Mouse (Mus musculus): ENCODE results near the gene Kdelr2. TPM values are rescaled to one million over a fixed set of nuclear protein-coding genes. Genes with fewer than 3 reads are reported as not detected.

Kdelr2 gene
- polyA plus RNA-seq, 1 experiment from 2014 or later: 315 TPM

DNA sequence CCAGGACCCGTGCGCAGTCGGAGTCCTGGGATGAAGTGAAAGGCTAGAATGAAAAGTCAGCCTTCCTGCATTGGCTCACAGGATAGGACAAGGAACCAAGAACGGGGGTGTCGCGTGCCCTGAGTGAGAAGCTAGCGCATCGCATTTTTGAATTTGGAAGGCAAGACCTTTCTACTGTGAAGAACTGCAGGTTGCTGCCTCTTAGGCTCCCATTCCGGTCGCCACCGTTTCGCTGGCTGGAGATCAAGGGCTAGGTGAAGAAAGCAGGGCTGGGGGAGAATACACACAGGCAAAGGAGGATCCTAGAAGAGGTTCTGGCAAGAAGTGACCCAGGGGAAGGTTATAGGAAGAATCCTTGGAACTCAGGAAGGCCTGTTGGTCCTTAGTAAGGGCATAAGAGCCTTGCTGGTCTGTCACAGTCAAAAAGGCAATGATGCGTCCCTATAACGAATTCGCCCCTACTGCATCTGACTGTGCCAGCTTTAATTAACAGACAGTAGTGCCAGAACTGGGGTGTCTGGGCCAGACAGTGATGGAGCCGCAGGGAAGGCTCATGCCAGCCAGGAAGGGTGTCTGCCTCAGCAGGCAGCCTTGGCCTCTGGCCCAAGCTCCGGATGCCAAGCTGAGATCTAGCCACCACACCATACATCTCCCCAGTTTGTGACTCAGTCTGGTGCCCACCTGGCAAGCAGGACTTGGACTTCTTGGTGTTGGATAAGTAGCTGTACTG, 33.1 kb upstream of the Kdelr2 start:
- Histone ChIP-seq H3K4me1 (replicated peaks; ENCODE audit: control insufficient read depth, insufficient read depth) (no peaks in the 10 kb centered on the region), H3K4me3 (ENCODE audit: low read depth, low read length) (no peak overlapping the region), H3K9me3 (ENCODE audit: control insufficient read depth, low read length) (no peaks in the 10 kb centered on the region), H3K36me3 (ENCODE audit: control insufficient read depth, insufficient read depth, low read length) (no peaks in the 10 kb centered on the region), H3K4me2 (replicated peaks; ENCODE audit: low read depth) (no peak overlapping the region), H3K9ac (ENCODE audit: low read length) (no peak overlapping the region), H3K27ac (replicated peaks) (no peak overlapping the region), H3K27me3 (ENCODE audit: control insufficient read depth, insufficient read depth, low read length) (no peaks in the 10 kb centered on the region; the same call in 1 of the 2 replicates)
- TF ChIP-seq CTCF (IDR thresholded peaks at IDR 0.05; ENCODE audit: low read depth): no peak
- TF ChIP-seq EP300 (optimal IDR thresholded peaks at IDR 0.05): no peak
- 29% methylated on average over 17 of the region's 17 CpGs for WGBS
- ATAC-seq (ENCODE audit: low FRiP score, low TSS enrichment): no peak
- no peak for DNase-seq (ENCODE audit: low spot score)

DNA sequence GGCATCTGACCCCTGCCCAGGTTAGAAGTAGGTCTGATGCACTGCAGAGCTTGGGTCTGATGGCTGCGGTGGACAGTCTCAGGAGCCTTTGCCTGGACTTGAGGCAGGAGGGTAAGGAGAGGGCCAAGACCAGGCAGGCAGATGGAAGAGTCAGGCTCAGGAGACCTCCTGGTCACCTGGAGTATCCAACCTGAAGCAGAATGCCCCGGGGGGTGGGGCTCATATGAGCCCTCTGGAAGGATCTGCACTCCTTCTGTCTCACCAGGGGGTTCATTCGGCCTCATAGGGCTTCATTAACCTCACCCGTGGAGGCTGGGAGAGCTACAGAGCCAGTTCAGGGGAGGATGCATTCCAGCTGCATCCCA, 32.5 kb upstream of the Kdelr2 start:
- ATAC-seq (ENCODE audit: low FRiP score, low TSS enrichment) (no peak), DNase-seq (ENCODE audit: low spot score) (no peak)
- Histone ChIP-seq H3K4me1 (replicated peaks; ENCODE audit: control insufficient read depth, insufficient read depth) (no peaks in the 10 kb centered on the region), H3K27me3 (ENCODE audit: control insufficient read depth, insufficient read depth, low read length) (no peaks in the 10 kb centered on the region; the same call in 1 of the 2 replicates), H3K4me2 (replicated peaks; ENCODE audit: low read depth) (no peak overlapping the region), H3K9me3 (ENCODE audit: control insufficient read depth, low read length) (no peaks in the 10 kb centered on the region), H3K36me3 (ENCODE audit: control insufficient read depth, insufficient read depth, low read length) (no peaks in the 10 kb centered on the region), H3K9ac (ENCODE audit: low read length) (no peak overlapping the region), H3K27ac (replicated peaks) (no peak overlapping the region), H3K4me3 (ENCODE audit: low read depth, low read length) (no peak overlapping the region)
- TF ChIP-seq EP300 (optimal IDR thresholded peaks at IDR 0.05): no peak
- no peak for TF ChIP-seq CTCF (IDR thresholded peaks at IDR 0.05; ENCODE audit: low read depth)
- 53% methylated on average over 4 of the region's 4 CpGs for WGBS

DNA sequence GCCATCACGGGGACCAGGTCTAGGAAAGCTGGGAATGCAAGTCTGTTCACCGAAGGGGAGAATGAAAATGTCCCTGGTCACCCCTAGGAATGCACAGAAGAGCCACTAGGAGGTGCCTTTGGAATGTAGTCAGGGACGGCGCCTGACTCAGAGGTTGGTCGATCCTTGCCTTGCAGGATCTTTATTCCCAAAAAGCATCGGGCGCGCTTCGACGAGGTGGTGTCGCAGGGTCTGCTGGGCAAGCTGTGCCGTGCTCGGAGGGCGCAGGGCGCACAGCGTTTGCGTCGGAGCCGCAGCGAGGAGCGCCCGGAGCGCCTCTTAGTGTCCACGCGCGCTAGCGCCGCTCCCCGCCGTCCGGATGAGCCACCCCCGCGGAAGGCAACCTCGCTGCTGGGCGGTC, 30.8 kb upstream of the Kdelr2 start:
- TF ChIP-seq CTCF (IDR thresholded peaks at IDR 0.05; ENCODE audit: low read depth) (peak; percentile 72), EP300 (optimal IDR thresholded peaks at IDR 0.05) (no peak)
- Histone ChIP-seq H3K4me2 (replicated peaks; ENCODE audit: low read depth) (peak overlapping the region; percentile 62), H3K9ac (ENCODE audit: low read length) (peak overlapping the region; percentile 41; the same call in 1 of the 2 replicates), H3K27ac (replicated peaks) (no peak overlapping the region), H3K4me1 (replicated peaks; ENCODE audit: control insufficient read depth, insufficient read depth) (no peaks in the 10 kb centered on the region), H3K4me3 (ENCODE audit: low read depth, low read length) (peak overlapping the region; percentile 37), H3K27me3 (ENCODE audit: control insufficient read depth, insufficient read depth, low read length) (no peaks in the 10 kb centered on the region; the same call in 1 of the 2 replicates), H3K36me3 (ENCODE audit: control insufficient read depth, insufficient read depth, low read length) (no peaks in the 10 kb centered on the region), H3K9me3 (ENCODE audit: control insufficient read depth, low read length) (no peaks in the 10 kb centered on the region)
- WGBS: 2% methylated on average over 28 of the region's 35 CpGs
- DNase-seq (ENCODE audit: low spot score) (peak; percentile 33), ATAC-seq (ENCODE audit: low FRiP score, low TSS enrichment) (no peak)

DNA sequence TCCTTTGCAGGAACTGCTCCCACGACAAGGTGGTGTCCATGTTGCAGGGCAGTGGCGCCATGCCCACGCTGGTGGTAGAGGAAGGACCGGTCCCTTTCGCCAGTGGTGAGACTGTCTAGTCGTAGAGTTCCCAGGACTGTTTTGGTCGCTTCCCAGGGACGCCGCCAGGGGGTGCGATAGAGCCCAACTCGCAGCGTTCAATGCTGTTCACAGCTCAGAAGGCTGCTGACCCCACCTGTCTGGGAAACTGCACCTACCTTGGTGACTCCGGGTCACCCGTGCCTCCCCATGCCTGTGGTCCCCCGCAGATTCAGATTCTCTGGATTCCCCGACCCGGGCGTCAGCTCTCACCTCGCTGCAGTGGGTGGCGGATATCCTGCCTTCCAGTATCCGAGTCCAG, 28.4 kb upstream of the Kdelr2 start:
- ATAC-seq (ENCODE audit: low FRiP score, low TSS enrichment): peak; percentile 78
- no peaks in the 10 kb centered on the region for H3K4me1 ChIP-seq (replicated peaks; ENCODE audit: control insufficient read depth, insufficient read depth)
- H3K4me3 ChIP-seq (ENCODE audit: low read depth, low read length): peak overlapping the region; percentile 19
- no peaks in the 10 kb centered on the region; the same call in 1 of the 2 replicates for H3K27me3 ChIP-seq (ENCODE audit: control insufficient read depth, insufficient read depth, low read length)
- peak overlapping the region; percentile 51 for H3K4me2 ChIP-seq (replicated peaks; ENCODE audit: low read depth)
- WGBS: 5% methylated on average over 21 of the region's 21 CpGs
- peak; percentile 89 for TF ChIP-seq CTCF (IDR thresholded peaks at IDR 0.05; ENCODE audit: low read depth)
- TF ChIP-seq EP300 (optimal IDR thresholded peaks at IDR 0.05): no peak
- H3K27ac ChIP-seq (replicated peaks): peak overlapping the region; percentile 71; the same call in 1 of the 2 replicates
- no peaks in the 10 kb centered on the region for H3K36me3 ChIP-seq (ENCODE audit: control insufficient read depth, insufficient read depth, low read length)
- peak; percentile 86 for DNase-seq (ENCODE audit: low spot score)
- H3K9me3 ChIP-seq (ENCODE audit: control insufficient read depth, low read length): no peaks in the 10 kb centered on the region
- H3K9ac ChIP-seq (ENCODE audit: low read length): 0 out of 2 replicates have a peak overlapping the region, but pooled peaks have one; percentile 13

DNA sequence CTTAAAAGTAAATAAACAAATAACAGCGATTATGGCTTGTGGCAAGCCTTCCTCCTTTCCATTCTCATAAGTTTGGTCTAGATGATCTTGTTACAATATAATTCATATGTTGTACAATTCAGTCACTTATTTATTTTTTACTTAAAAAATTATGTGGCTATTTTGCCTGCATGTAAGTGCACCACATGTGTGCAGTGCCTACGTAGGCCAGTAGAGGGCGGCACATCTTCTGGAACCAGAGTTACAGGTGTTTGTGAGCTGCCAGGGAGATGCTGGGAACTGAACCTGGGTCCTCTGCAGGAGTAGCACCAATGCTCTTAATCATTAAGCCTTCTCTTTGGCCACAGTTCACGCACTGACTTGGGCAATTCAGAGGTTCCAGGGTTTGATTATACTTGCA, 27.5 kb upstream of the Kdelr2 start:
- ATAC-seq (ENCODE audit: low FRiP score, low TSS enrichment) (no peak), DNase-seq (ENCODE audit: low spot score) (no peak)
- Histone ChIP-seq H3K4me3 (ENCODE audit: low read depth, low read length) (no peak overlapping the region), H3K4me1 (replicated peaks; ENCODE audit: control insufficient read depth, insufficient read depth) (no peaks in the 10 kb centered on the region), H3K27ac (replicated peaks) (no peak overlapping the region), H3K9me3 (ENCODE audit: control insufficient read depth, low read length) (no peaks in the 10 kb centered on the region), H3K27me3 (ENCODE audit: control insufficient read depth, insufficient read depth, low read length) (no peaks in the 10 kb centered on the region; the same call in 1 of the 2 replicates), H3K36me3 (ENCODE audit: control insufficient read depth, insufficient read depth, low read length) (no peaks in the 10 kb centered on the region), H3K4me2 (replicated peaks; ENCODE audit: low read depth) (no peak overlapping the region), H3K9ac (ENCODE audit: low read length) (no peak overlapping the region)
- peak; percentile 56 for TF ChIP-seq CTCF (IDR thresholded peaks at IDR 0.05; ENCODE audit: low read depth)
- no peak for TF ChIP-seq EP300 (optimal IDR thresholded peaks at IDR 0.05)
- WGBS: 87% methylated on average over 4 of the region's 4 CpGs
